Mouse (Mus musculus): ENCODE measurements around the gene Rimkla. TPM values are rescaled to one million over a fixed set of nuclear protein-coding genes. Genes with fewer than 3 reads are reported as not detected.

The Rimkla gene
- polyA plus RNA-seq, 1 experiment from 2014 or later = 19.9 TPM

Other genes with a start within 250 kb of the Rimkla start
- 0.76 and 1.3 TPM in 2 replicates for gene Cldn19, start 237.2 kb downstream of the Rimkla start, polyA plus RNA-seq (2015; fragmentation: Nextera tagmentation; extraction: Ambion mirVana)
- 817 and 857 TPM in 2 replicates for gene Ybx1, start 198.0 kb downstream of the Rimkla start, polyA plus RNA-seq (2015; fragmentation: Nextera tagmentation; extraction: Ambion mirVana)
- 60.2 and 63.4 TPM in 2 replicates for gene Ppih, start 172.1 kb downstream of the Rimkla start, polyA plus RNA-seq (2015; fragmentation: Nextera tagmentation; extraction: Ambion mirVana)
- 18.4 and 20.2 TPM in 2 replicates for gene Ccdc30, start 77.1 kb downstream of the Rimkla start, polyA plus RNA-seq (2015; fragmentation: Nextera tagmentation; extraction: Ambion mirVana)
- gene Ppcs, start 70.2 kb downstream of the Rimkla start, polyA plus RNA-seq (2015; fragmentation: Nextera tagmentation; extraction: Ambion mirVana) = 21.5 and 21.8 TPM in 2 replicates
- gene Zmynd12, start 69.8 kb downstream of the Rimkla start, polyA plus RNA-seq (2015; fragmentation: Nextera tagmentation; extraction: Ambion mirVana) = 0.40 and 0.44 TPM in 2 replicates
- 25.4 and 26.7 TPM in 2 replicates for gene Foxj3, start 44.4 kb upstream of the Rimkla start, polyA plus RNA-seq (2015; fragmentation: Nextera tagmentation; extraction: Ambion mirVana)
- gene Frg2f1, start 46.9 kb upstream of the Rimkla start, polyA plus RNA-seq (2015; fragmentation: Nextera tagmentation; extraction: Ambion mirVana) = 5.5 and 8.0 TPM in 2 replicates
- gene Guca2a, start 145.1 kb upstream of the Rimkla start, polyA plus RNA-seq (2015; fragmentation: Nextera tagmentation; extraction: Ambion mirVana) = not detected in 2 replicates
- gene Guca2b, start 166.3 kb upstream of the Rimkla start, polyA plus RNA-seq (2015; fragmentation: Nextera tagmentation; extraction: Ambion mirVana) = not detected in 2 replicates
- gene Hivep3, start 241.2 kb upstream of the Rimkla start, polyA plus RNA-seq (2015; fragmentation: Nextera tagmentation; extraction: Ambion mirVana) = 9.1 and 12.8 TPM in 2 replicates

All from hindbrain, embryonic 13.5 days (tissue).